Mouse (Mus musculus): Measurements from ENCODE around the gene Creld1. TPM values are rescaled to one million over a fixed set of nuclear protein-coding genes. Genes with fewer than 3 reads are reported as not detected.

The Creld1 gene
- polyA plus RNA-seq, 1 experiment from 2014 or later: 37.2 TPM

DNA sequence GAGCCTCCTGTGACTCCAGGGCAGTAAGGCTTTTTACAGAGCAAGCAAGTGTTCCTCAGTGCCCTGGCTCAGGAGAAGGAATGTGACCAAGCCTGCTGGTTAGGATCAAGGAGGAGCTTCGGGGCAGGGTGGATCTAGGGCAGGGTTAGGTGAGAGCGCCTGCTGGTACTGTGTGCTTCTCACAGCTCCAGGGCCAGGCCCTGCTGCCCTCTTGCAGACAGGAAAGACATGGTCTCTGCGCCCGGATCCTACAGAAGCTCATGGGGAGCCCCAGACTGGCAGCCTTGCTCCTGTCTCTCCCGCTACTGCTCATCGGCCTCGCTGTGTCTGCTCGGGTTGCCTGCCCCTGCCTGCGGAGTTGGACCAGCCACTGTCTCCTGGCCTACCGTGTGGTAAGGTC, 24.5 kb upstream of the Creld1 start:
- Histone ChIP-seq H3K9me3 (replicated peaks; ENCODE audit: control insufficient read depth, low read length) (no peaks in the 10 kb centered on the region), H3K27ac (ENCODE audit: low read depth, low read length) (no peak overlapping the region), H3K4me3 (ENCODE audit: low read depth, low read length) (no peak overlapping the region), H3K4me1 (ENCODE audit: control insufficient read depth, insufficient read depth, low read length) (no peaks in the 10 kb centered on the region), H3K9ac (ENCODE audit: low read length) (no peak overlapping the region), H3K36me3 (ENCODE audit: control insufficient read depth, insufficient read depth, low read length) (no peaks in the 10 kb centered on the region), H3K4me2 (ENCODE audit: low read length) (no peak overlapping the region), H3K27me3 (replicated peaks; ENCODE audit: control insufficient read depth, insufficient read depth, low read length) (no peaks in the 10 kb centered on the region)
- ATAC-seq (no peak), DNase-seq (ENCODE audit: low spot score) (no peak)
- WGBS: 74% methylated on average over 10 of the region's 10 CpGs

DNA sequence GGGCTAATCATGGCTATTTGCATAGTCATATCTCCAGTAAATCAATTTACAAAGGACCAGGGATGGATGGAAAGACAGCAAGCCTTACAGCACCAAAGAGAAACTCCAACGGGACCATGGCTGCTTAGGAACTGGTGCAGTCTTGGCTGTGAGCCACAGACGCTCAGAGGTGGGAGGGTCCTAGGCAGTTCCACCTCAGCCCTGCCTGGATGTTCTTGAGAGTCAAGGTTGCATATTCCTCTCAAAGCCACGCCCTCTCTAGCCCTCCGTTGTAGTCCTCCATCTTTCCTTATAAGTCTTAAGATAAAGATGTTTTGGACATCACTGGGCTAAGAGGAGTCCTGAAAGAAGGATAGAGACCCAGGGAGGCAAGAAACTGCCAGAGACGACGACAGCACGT, 19.1 kb upstream of the Creld1 start:
- DNase-seq (ENCODE audit: low spot score) (no peak), ATAC-seq (no peak)
- no peak overlapping the region for H3K9ac ChIP-seq (ENCODE audit: low read length)
- H3K36me3 ChIP-seq (ENCODE audit: control insufficient read depth, insufficient read depth, low read length): no peaks in the 10 kb centered on the region
- H3K4me1 ChIP-seq (ENCODE audit: control insufficient read depth, insufficient read depth, low read length): no peaks in the 10 kb centered on the region
- H3K4me2 ChIP-seq (ENCODE audit: low read length): no peak overlapping the region
- WGBS: 66% methylated on average over 7 of the region's 7 CpGs
- H3K9me3 ChIP-seq (replicated peaks; ENCODE audit: control insufficient read depth, low read length): no peaks in the 10 kb centered on the region
- no peaks in the 10 kb centered on the region for H3K27me3 ChIP-seq (replicated peaks; ENCODE audit: control insufficient read depth, insufficient read depth, low read length)
- no peak overlapping the region for H3K4me3 ChIP-seq (ENCODE audit: low read depth, low read length)
- no peak overlapping the region for H3K27ac ChIP-seq (ENCODE audit: low read depth, low read length)

DNA sequence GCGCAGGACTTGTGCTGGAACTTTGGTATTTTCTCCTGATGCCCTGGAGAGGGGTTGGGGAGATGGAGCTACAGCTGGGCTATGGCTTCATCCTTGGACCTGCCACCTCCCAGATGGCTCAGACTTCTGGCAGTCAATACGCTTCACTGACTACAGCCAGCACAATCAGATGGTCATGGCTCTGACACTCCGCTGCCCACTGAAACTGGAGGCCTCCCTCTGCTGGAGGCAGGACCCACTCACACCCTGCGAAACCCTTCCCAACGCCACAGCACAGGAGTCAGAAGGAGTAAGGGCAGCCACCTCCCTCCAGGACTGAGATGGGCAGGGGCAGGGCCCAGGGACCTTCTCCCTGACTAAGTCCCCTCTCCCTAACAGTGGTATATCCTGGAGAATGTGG, 17.5 kb upstream of the Creld1 start:
- H3K9ac ChIP-seq (ENCODE audit: low read length): no peak overlapping the region

DNA sequence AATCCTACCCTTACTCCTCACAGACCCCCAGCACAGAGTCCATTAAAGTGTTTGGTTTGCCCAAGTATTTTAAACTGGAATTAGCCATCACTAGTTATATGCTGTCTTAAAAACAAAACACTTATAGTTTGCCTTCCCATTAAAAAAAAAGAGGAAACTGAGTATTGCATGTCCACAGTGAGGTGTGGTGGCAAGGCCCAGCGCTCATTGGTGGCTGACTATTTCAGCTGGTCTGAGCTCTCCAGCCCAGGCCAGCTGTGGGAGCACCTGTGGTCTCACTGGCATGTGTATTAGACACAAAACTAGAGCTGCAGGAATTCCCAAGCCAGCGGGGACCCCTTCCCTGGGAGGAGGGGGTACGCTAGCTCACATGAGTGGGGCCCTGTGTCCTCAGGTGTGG, 14.6 kb upstream of the Creld1 start:
- Histone ChIP-seq H3K9ac (ENCODE audit: low read length) (no peak overlapping the region; the same call in 1 of the 2 replicates), H3K36me3 (ENCODE audit: control insufficient read depth, insufficient read depth, low read length) (no peaks in the 10 kb centered on the region), H3K27me3 (replicated peaks; ENCODE audit: control insufficient read depth, insufficient read depth, low read length) (peaks cover 14% of the 10 kb centered on the region; the same call in 1 of the 2 replicates), H3K4me1 (ENCODE audit: control insufficient read depth, insufficient read depth, low read length) (no peaks in the 10 kb centered on the region), H3K4me2 (ENCODE audit: low read length) (no peak overlapping the region), H3K27ac (ENCODE audit: low read depth, low read length) (no peak overlapping the region), H3K4me3 (ENCODE audit: low read depth, low read length) (no peak overlapping the region), H3K9me3 (replicated peaks; ENCODE audit: control insufficient read depth, low read length) (no peaks in the 10 kb centered on the region)
- ATAC-seq (0 out of 2 replicates have a peak, but pooled peaks have one; percentile 4), DNase-seq (ENCODE audit: low spot score) (no peak)
- 69% methylated on average over 3 of the region's 3 CpGs for WGBS

More for the DNA sequence above, 17.5 kb upstream of the Creld1 start:
- ATAC-seq (no peak), DNase-seq (ENCODE audit: low spot score) (no peak)
- H3K27me3 ChIP-seq (replicated peaks; ENCODE audit: control insufficient read depth, insufficient read depth, low read length): peaks cover 9% of the 10 kb centered on the region; the same call in 1 of the 2 replicates
- no peaks in the 10 kb centered on the region for H3K4me1 ChIP-seq (ENCODE audit: control insufficient read depth, insufficient read depth, low read length)
- H3K4me3 ChIP-seq (ENCODE audit: low read depth, low read length): no peak overlapping the region
- H3K4me2 ChIP-seq (ENCODE audit: low read length): no peak overlapping the region
- 63% methylated on average over 5 of the region's 5 CpGs for WGBS
- no peaks in the 10 kb centered on the region for H3K9me3 ChIP-seq (replicated peaks; ENCODE audit: control insufficient read depth, low read length)
- no peak overlapping the region for H3K27ac ChIP-seq (ENCODE audit: low read depth, low read length)
- no peaks in the 10 kb centered on the region for H3K36me3 ChIP-seq (ENCODE audit: control insufficient read depth, insufficient read depth, low read length)

DNA sequence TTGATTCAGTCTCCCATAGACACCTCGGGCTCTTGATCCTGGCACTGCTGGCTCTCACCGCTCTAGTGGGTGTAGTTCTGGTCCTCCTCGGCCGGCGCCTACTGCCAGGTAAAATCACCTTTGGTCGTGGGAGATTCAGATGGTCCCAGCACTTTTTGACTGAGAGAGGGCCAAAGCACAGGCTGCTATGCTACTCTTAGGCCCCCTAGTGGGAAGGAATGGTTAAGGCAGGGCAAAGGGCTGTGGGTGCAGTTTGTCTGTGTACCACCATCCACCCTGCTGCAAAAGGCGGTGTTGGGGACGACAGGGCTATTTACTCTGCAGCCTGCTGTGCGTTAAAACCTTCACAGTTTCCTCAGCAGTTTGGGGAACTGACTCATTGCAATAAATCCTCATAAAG, 14.1 kb upstream of the Creld1 start:
- peak overlapping the region; percentile 30; the same call in 1 of the 2 replicates for H3K4me3 ChIP-seq (ENCODE audit: low read depth, low read length)
- WGBS: 10% methylated on average over 9 of the region's 9 CpGs
- no peaks in the 10 kb centered on the region for H3K4me1 ChIP-seq (ENCODE audit: control insufficient read depth, insufficient read depth, low read length)
- peak overlapping the region; percentile 40 for H3K9ac ChIP-seq (ENCODE audit: low read length)
- H3K27ac ChIP-seq (ENCODE audit: low read depth, low read length): no peak overlapping the region
- no peaks in the 10 kb centered on the region for H3K36me3 ChIP-seq (ENCODE audit: control insufficient read depth, insufficient read depth, low read length)
- no peaks in the 10 kb centered on the region for H3K9me3 ChIP-seq (replicated peaks; ENCODE audit: control insufficient read depth, low read length)
- H3K4me2 ChIP-seq (ENCODE audit: low read length): peak overlapping the region; percentile 60
- DNase-seq (ENCODE audit: low spot score) (peak; percentile 81), ATAC-seq (peak; percentile 79)
- H3K27me3 ChIP-seq (replicated peaks; ENCODE audit: control insufficient read depth, insufficient read depth, low read length): peaks cover 14% of the 10 kb centered on the region; the same call in 1 of the 2 replicates

DNA sequence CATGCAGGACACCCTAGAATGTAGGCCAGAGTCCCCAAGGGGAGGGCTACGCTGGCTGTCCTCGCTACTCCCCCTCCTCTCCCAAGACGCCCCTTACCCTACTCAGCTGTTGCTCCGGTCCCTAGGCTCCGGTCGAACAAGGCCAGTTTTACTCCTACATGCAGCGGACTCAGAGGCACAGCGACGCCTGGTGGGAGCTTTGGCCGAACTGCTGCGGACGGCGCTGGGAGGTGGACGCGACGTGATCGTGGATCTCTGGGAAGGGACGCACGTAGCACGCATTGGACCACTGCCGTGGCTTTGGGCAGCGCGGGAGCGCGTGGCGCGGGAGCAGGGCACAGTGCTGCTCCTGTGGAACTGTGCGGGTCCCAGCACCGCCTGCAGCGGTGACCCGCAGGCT, 13.7 kb upstream of the Creld1 start:
- WGBS: 1% methylated on average over 31 of the region's 31 CpGs
- ATAC-seq (peak; percentile 74), DNase-seq (ENCODE audit: low spot score) (peak; percentile 65)
- Histone ChIP-seq H3K36me3 (ENCODE audit: control insufficient read depth, insufficient read depth, low read length) (no peaks in the 10 kb centered on the region), H3K4me1 (ENCODE audit: control insufficient read depth, insufficient read depth, low read length) (no peaks in the 10 kb centered on the region), H3K9ac (ENCODE audit: low read length) (peak overlapping the region; percentile 40), H3K27me3 (replicated peaks; ENCODE audit: control insufficient read depth, insufficient read depth, low read length) (peaks cover 14% of the 10 kb centered on the region; the same call in 1 of the 2 replicates), H3K4me2 (ENCODE audit: low read length) (peak overlapping the region; percentile 60), H3K9me3 (replicated peaks; ENCODE audit: control insufficient read depth, low read length) (no peaks in the 10 kb centered on the region), H3K27ac (ENCODE audit: low read depth, low read length) (no peak overlapping the region), H3K4me3 (ENCODE audit: low read depth, low read length) (peak overlapping the region; percentile 30)

DNA sequence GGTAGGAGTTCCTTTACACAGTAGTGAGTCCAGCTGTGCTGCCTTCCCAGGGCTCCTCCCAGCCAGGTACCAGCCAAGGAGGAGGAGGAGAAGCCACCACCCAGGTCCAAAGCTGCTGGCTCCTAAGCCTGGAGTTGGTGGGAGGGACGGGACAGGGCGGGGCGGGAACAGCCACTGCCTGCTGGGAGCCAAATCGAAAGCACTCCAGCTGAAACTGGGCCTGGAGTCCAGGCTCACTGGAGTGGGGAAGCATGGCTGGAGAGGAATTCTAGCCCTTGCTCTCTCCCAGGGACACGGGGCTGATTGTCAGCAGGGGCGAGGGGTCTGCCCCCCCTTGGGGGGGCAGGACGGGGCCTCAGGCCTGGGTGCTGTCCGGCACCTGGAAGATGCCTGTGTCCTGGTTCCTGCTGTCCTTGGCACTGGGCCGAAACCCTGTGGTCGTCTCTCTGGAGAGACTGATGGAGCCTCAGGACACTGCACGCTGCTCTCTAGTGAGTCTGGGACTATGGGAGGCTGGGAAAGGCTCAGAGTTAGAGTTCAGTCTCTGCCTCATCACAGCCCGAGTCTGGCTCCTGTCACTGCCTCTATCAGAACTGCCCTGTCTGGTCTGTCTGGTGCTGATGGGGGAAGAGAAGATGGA, 11.7 kb upstream of the Creld1 start, which contains the start of gene Il17rc:
Gene Il17rc (plus strand): TSS at position 131 of the 640 bp plus-strand sequence.
- Histone ChIP-seq H3K4me1 (ENCODE audit: control insufficient read depth, insufficient read depth, low read length) (no peaks in the 10 kb centered on the region), H3K36me3 (ENCODE audit: control insufficient read depth, insufficient read depth, low read length) (no peaks in the 10 kb centered on the region), H3K9ac (ENCODE audit: low read length) (no peak within 1 kb of the TSS; the same call in 1 of the 2 replicates), H3K27me3 (replicated peaks; ENCODE audit: control insufficient read depth, insufficient read depth, low read length) (peaks cover 14% of the 10 kb centered on the region; the same call in 1 of the 2 replicates), H3K27ac (ENCODE audit: low read depth, low read length) (no peak within 1 kb of the TSS; the same call in 1 of the 2 replicates), H3K4me2 (ENCODE audit: low read length) (no peak within 1 kb of the TSS), H3K4me3 (ENCODE audit: low read depth, low read length) (no peak within 1 kb of the TSS), H3K9me3 (replicated peaks; ENCODE audit: control insufficient read depth, low read length) (no peaks in the 10 kb centered on the region)
- DNase-seq (ENCODE audit: low spot score) (no peak), ATAC-seq (no peak)
- 24% methylated on average over 12 of the region's 12 CpGs for WGBS

DNA sequence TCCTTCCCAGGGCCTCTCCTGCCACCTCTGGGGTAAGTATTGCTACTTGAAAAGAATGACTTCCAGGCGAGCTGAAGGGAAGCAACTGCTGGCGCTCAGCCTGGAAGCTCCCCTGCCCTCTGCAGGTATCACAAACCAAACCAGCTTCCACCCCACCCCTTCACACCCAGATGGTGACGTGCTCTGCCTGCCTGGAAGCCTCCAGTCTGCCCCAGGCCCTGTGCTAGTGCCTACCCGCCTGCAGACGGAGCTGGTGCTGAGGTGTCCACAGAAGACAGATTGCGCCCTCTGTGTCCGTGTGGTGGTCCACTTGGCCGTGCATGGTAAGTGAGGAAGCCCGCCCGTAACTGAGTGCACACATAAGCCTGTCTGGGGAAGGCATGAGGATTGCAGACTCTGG, 11.0 kb upstream of the Creld1 start:
- Histone ChIP-seq H3K4me3 (ENCODE audit: low read depth, low read length) (no peak overlapping the region), H3K4me1 (ENCODE audit: control insufficient read depth, insufficient read depth, low read length) (no peaks in the 10 kb centered on the region), H3K4me2 (ENCODE audit: low read length) (no peak overlapping the region), H3K9me3 (replicated peaks; ENCODE audit: control insufficient read depth, low read length) (no peaks in the 10 kb centered on the region), H3K27ac (ENCODE audit: low read depth, low read length) (no peak overlapping the region), H3K27me3 (replicated peaks; ENCODE audit: control insufficient read depth, insufficient read depth, low read length) (peaks cover 14% of the 10 kb centered on the region; the same call in 1 of the 2 replicates), H3K9ac (ENCODE audit: low read length) (no peak overlapping the region), H3K36me3 (ENCODE audit: control insufficient read depth, insufficient read depth, low read length) (no peaks in the 10 kb centered on the region)
- no peak for DNase-seq (ENCODE audit: low spot score)
- 66% methylated on average over 10 of the region's 10 CpGs for WGBS
- ATAC-seq: no peak

DNA sequence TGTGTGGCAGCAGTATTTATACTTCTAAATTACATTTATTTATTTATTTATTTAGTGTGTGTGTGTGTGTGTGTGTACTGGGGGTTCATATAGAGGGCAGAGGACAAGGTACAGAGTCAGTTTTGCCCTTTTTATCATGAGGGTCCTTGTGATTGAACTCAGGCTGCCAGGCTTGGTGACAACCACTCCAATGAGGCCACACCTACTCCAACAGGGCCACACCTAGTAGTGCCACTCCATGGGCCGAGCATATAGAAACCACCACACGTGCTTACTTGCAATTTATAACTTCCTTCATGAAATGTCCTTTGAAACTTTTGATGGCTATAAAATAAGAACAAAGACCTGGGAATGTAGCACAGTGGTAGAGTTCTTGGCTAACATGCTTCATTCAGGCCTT, 9.9 kb upstream of the Creld1 start:
- 84% methylated on average over 2 of the region's 2 CpGs for WGBS
- no peaks in the 10 kb centered on the region for H3K36me3 ChIP-seq (ENCODE audit: control insufficient read depth, insufficient read depth, low read length)
- ATAC-seq: no peak

More for the DNA sequence above, 9.9 kb upstream of the Creld1 start:
- Histone ChIP-seq H3K9ac (ENCODE audit: low read length) (no peak overlapping the region), H3K4me3 (ENCODE audit: low read depth, low read length) (no peak overlapping the region), H3K4me1 (ENCODE audit: control insufficient read depth, insufficient read depth, low read length) (no peaks in the 10 kb centered on the region), H3K27ac (ENCODE audit: low read depth, low read length) (no peak overlapping the region), H3K4me2 (ENCODE audit: low read length) (no peak overlapping the region), H3K27me3 (replicated peaks; ENCODE audit: control insufficient read depth, insufficient read depth, low read length) (peaks cover 14% of the 10 kb centered on the region; the same call in 1 of the 2 replicates), H3K9me3 (replicated peaks; ENCODE audit: control insufficient read depth, low read length) (no peaks in the 10 kb centered on the region)
- no peak for DNase-seq (ENCODE audit: low spot score)

Data from forebrain, embryonic 14.5 days (tissue).